Mouse (Mus musculus): ENCODE results near the gene Dennd4a.

Dennd4a gene

DNA sequence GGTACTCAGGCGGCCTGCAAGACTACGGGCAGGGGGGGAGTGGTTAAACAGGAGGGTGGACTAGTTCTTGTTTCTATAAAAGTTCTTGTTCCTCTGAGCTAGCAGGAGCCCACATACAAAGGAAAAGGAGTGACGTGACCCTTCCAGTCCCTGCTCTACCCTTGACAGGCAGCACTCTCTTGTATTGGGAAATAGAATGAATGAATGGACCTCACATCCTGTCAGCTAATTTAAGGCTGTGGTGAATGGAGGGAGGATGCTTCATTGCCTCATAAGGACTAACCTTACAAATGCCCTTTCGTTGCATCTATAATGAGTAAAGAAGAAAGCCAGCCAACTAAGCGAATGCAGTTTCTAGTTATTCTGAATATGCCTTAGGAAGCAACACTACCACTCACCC lies 114.6 kb downstream of the Dennd4a start:
- no peak for DNase-seq

DNA sequence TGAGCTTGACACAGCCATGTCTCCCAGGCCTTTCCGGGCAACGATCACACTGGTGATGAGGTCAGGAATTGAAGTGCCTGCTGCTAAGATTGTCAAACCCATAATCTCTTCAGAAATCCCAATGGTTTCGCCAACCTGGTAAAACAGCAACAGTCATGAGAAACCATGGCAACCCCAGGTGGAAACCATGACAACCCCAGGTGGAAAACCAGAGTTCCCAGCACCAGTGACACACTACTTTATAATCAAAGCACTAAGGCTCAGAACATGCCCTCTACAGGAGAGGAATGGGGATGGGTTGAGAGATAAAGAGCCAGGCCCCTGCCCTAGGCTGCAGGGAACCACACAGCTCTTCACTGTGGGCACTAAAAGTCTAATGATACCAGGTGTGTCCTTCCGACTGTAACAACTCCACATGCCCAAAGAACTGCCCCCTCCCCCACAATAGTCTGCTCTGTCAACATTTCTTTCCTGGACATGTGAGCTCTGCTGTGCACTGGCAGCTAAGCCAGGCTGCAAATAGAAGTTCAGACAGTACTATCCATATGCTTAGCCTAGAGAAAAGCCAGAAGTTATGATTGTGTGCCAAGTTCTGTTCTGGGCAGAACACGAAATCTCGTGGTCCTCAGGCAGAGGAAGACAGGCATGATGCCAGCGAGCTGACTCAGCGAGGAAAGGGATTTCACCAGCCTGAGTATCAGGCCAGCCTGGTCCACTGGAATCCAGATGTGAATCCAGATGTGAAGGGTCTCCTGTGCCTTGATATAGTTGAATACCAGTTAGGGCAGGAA lies 115.3 kb downstream of the Dennd4a start:
- no peak for DNase-seq

DNA sequence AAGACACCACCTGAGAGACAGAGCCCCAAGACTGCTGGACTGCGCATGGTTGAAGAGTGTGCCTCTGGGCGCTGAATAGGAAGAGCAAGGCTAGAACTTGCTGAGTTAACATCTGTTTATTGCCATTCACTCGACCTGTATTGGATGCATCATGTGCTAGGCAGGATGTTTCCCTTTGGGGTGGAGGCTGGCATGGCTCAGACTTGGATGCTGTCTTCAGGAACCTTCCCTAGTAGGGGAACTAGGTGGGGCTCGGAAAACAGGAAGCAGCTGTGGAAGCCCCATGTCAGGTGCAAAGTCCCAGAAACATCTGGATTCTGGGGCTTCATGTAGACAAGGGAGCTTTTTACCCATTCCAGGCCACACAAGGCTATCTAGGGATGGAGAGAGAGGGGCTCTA lies 119.1 kb downstream of the Dennd4a start:
- no peak for DNase-seq

DNA sequence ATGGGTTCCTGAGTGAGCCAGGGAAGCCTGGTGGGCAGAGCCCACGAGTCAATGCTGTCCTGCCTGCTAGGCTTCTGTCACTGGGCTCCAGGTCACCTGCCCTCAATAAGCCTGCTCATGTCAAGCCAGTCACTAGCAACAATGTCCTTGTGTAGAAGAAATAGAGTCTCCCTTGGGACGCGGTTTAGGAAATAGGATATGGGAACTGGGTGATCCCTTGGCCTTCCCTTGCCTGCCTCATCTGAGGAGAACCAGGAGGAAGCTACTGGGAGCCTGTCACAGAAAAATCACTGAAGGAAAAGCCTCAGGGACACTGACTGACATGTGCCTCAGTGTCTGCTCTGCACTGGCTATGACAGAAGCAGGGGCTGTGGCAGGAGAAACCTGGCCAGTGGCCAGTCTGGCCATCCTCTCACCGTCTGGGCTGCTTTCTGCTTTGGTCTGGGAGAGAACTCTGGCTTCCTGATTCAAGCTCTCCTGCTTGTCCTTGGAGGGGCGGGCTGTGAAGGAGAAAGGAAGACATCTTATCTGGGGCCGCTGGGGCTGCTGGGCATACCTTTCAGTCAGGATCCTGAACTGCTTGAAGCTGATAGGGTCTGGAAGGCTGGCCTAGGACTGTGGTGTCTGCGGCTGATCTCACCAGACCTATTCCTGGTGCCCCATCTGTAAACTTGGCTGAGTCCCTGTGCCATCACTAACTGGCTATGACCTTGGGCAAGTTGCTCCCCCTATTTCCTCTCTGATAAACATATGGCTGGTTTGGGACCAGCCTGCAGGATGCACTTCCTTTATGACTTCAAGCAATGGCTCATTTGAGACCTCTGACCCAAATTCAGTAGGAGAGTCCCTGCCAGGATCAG lies 120.8 kb downstream of the Dennd4a start:
- DNase-seq, result no peak

DNA sequence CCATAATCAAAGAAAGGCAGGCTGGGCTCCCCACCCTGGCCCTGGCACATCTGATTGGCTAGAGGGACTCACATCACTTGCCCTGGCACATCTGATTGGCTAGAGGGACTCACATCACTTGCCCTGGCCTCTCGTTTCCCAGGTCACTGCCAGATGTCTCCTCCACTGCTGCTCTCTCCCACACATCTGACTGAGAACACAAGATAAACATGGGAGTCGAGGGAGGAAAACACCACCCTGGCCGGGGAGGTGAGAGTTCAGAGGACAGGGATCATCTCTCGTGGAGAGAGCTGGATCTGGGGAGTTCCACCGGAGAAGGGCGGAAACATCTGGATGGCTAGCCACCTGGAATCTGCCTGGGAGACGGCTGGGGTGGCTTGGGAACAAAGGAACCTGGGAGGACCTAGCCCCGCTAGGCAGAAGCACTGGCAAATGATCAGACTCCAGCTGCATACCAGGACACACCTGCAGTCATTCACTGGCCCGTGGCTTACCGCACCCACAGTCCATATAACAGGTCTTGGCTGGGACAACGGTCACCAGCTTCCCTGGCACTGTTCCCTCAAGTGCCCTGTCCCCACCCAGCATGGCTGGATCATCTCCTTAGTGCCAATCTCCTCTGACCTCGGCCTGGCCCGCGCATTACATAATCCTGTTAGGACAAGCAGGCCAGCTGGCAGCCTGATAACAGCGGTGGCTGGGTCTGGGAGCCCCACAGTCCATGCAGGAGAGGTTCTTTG lies 123.0 kb downstream of the Dennd4a start:
- DNase-seq, result peak; percentile 74

DNA sequence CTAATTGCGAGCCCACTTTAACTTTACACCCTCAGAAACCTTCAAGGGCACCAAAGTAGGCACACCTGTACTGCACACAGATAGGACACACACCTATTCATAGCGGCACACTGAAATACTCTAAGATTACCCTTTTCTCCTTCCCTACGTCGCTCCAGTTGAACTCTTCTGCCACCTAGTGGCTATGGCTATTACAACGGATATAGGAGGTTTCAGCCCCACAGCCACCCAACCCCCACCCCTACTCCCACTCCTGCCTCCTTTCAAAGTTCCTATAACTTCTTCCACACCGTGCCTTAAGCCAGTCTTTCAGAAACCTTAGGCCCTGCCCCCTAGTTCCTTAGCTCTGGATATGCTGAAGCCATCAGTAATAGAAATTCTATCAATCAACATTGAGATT lies 125.4 kb downstream of the Dennd4a start:
- DNase-seq, result no peak

DNA sequence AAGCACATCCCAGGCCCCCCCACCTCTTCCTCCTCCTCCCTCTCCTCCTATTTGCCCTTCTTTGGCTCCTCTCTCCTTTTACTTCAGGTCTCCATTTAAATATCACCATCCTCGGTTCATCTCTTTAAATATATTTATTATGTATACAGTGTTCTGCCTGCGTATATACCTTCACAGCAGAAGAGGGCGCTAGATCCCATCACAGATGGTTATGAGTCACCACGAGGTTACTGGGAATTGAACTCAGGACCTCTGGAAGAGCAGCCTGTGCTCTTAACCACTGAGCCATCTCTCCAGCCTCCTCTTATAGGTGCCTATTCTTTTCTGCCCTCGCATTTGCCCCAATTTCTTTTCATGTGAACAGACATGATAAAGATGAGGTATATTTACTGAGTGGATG lies 126.4 kb downstream of the Dennd4a start:
- DNase-seq, result no peak

DNA sequence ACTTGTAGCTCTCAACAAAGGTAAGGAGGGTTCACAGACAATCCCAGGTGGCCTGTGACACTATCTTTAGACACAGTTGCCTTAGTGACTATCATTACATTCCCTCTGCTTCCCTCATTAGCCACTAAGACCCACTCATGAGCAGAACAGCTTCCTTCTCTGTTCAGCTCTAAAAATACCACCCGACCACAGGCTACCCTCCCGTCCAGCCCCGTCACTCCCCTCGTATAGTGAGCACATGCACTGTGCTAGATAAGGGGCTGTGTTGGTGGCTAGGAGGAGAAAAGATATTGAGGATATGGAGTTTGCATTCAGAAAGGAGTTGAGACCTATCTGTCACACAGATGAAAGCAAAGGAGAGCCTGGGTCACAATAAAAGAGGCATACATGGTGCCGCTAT lies 127.4 kb downstream of the Dennd4a start:
- no peak for DNase-seq

DNA sequence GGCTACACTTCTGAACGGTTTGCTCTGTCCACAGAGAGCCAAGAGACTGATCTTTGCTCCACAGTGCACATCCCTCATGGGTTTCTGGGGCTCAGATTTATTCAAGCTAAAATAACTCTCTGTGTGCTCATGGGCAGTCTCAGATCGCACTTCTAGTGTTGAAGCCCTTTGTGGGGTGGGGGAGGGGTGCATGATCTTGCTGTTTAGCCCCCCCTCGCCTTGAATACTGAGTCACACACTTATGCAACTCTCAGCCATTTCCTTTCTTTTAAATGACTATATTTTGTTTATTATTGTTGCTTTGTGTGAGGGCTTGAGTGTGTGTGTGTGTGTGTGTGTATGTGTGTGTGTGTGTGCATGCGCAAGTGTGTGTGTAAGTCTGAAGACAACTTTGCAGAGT lies 128.1 kb downstream of the Dennd4a start:
- DNase-seq, result no peak

DNA sequence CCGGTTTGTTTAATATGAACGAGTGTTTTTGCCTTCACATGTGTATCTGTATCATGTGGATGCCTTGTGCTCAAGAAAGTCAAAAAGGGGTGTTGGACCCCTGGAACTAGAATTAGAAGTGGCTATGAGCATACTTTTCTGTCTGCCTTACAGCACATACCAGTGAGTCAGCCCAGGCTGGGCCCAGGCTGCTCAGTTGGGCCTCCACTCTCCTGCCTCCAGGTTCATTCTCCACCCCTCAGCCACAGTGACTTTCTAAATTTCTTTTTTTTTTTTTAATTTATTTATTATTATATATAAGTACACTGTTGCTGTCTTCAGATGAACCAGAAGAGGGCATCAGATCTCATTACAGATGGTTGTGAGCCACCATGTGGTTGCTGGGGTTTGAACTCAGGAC lies 128.7 kb downstream of the Dennd4a start:
- no peak for DNase-seq

DNA sequence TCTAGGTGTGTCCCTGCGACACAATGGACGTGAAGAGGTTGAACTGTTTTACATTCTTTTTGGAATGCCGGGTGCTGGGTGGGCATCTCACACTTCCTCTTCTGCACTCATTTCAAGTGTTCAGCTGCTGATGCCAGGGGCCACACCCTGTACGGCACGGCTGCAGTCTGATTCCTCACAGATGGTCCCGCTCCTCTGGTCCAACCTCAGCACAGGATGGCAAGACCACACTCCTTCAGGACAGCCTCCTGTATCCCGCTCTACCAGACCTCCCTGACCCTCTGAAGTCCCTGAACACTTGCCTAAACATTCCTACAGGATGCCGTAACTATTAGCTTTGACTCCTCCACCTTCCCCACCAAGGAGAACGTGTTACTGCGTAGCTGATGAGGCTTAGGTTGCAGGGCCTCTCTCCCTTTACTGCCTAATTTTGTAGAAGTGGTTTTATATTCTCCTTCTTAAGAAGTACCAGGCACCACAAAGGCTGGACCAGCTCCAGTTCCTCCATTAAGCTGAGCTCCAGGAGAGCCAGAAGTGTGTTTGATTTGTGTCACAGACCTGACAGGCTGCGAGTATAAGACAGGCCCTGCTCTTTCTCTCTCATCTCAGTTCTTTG lies 129.7 kb downstream of the Dennd4a start:
- no peak for DNase-seq

DNA sequence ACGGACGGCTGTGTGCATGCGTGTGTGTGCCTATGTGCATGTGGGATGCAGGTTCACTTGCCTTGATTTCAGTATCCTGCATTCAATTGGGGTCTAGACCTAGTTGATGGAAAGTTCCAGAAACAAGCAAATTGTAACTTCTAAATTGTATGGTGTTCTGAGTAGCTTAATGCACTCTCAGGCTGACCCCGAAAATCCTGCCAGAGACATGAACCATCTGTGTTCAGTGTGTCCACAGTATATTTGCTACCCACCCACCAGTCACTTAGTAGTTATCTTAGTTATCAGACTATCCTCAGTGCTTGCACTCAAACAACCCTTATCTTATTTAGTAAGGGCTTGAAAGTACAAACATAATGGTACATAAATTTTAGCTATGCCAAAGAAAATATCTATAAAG lies 130.5 kb downstream of the Dennd4a start:
- DNase-seq, result no peak

DNA sequence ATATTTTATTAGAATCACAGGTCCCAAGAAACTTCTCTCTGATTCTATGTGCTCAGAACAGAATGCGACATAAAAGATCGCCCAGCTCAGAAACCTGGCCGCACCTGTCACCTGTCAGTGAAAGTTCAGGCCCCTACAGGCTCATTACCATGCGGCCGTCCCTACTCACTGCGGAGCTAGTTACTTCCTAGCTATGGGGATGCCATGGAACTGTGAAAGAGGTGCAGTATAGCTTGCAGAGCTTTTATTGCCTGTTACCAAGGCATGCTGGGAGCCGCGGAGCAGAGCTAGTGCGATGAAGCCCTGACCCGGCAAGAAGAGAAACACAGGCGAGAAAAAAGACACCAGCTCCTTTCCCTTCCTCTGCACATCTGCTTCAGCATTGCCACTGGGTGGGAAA lies 132.9 kb downstream of the Dennd4a start:
- DNase-seq, result no peak

DNA sequence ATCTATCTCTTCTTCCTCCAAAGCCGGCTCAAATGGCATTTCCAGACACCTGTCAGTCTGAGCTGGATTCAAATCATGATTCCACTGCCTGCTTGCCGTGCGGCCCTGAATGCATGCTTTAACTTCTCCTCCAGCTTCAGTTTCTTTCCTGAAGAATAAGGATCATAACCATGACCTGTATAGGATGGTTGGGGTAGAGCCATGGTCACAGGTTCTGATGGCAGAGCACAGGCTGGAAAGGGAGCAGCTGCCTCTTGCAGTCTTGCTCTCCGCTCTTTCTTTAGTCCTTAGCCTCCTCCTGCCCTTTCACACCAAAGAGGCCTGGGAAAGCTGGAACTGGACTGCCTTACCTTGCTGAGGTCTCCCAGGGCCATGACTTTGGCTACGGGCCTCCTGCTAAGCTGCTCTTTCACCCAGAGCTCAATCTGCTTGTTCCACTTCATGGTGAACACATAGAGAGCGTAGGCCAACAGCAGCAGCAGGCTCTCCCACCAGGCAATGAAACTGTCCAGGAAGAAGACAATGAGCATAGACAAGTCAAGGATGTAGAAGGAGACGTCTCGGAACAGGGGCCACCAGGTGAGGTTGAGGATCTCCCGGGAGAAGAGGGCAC lies 136.4 kb downstream of the Dennd4a start:
- DNase-seq, result no peak

DNA sequence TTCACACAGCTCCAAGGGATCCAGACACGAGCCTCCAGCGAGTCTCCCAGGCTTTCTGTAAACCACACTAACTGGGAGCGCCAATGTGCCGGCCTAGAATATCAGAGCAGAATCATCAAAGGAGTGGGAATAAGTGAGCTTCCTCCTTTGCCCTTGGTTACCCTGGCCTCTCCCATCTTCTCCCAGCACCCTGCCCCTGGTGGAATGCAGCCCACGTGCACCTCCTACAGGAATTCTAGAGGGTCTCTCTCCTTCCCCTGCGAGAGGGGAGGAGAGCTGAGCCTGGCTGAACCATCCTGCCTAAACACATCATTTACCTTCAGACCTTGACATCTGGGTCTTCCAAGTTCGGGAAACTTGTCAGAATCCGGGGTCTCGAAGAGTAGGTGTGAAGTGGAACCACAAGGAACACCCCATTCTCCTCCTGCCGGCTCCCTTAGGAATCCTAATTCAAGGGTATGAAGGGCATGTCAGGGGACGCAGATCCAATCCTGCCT lies 140.1 kb downstream of the Dennd4a start, which contains the start of gene Slc24a1:
Slc24a1 (minus strand) TSS at position 447 of the 497 bp plus-strand sequence.
- no peak for DNase-seq

DNA sequence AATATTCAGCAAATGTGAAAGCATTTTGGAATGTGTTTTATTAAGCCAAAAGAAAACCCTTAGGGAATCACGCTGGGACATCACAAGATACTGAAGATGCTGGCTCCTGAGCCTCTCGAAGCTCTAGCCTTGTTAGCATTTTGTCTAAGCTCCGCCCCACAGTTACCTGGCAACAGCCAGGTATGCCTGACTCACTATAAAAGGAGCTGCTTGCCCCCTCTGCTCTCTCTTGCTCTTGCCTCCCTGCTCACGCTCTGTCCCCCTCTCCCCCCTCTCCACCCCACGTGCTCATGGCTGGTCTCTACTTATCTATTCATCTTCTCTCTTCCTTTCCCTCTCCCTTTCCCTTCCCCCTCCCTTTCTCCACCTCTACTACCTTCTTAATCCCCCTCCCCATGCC lies 140.9 kb downstream of the Dennd4a start:
- DNase-seq, result no peak

DNA sequence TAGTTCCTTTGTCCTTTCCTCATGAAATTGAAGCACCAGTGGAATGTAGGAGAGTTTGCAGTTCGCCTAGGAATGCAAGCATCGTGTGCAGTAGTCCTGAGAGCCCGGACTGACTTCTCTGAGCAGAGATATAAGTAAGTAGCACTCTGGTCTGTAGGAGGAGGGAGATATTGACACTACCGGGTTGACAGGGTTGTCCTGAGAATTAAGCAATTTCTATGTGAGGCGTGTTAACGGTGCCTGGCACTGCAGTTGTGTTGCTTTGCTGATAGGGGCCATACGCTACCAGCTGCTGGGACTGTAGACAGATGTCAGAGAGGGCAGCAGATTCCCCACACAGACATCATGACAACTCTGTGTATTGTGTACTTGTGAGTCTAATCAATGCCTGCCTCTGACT lies 142.1 kb downstream of the Dennd4a start:
- DNase-seq, result no peak

DNA sequence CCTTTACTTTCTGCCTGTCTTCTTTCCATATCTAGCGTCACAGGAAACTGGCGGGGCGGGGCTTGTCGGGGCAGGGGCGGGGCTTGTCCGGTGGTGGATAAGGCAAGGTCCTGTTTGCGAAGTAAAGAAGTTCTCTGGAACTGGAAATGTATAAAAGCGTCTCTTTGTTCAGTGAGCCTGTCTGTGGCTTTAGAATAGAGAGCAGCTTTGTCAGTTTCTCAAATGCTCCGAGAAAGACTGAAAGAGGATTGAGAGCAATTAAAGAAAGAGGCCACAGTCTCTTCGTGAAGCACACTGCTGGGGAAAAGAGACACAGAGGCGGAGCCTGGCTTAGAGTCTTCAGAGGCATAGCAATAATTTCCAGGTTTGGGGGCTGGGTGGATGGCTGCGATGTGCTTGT lies 145.2 kb downstream of the Dennd4a start:
- DNase-seq, result no peak

DNA sequence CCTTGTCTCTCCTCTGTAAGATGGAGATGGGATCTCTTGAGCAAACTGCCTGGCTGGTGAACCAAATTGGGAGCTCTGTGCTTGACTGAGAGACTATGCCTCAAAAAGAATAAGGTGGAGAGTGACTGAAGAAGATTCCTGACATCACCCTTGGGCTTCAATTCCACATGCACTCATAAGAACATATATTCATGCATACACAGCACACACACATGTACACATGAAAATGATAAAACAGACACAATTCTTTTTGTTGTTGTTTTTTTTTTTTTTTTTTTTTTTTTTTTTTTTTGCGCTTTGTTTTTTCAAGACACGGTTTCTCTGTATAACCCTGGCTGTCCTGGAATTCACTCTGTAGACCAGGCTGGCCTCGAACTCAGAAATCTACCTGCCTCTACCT lies 146.1 kb downstream of the Dennd4a start:
- DNase-seq, result no peak

DNA sequence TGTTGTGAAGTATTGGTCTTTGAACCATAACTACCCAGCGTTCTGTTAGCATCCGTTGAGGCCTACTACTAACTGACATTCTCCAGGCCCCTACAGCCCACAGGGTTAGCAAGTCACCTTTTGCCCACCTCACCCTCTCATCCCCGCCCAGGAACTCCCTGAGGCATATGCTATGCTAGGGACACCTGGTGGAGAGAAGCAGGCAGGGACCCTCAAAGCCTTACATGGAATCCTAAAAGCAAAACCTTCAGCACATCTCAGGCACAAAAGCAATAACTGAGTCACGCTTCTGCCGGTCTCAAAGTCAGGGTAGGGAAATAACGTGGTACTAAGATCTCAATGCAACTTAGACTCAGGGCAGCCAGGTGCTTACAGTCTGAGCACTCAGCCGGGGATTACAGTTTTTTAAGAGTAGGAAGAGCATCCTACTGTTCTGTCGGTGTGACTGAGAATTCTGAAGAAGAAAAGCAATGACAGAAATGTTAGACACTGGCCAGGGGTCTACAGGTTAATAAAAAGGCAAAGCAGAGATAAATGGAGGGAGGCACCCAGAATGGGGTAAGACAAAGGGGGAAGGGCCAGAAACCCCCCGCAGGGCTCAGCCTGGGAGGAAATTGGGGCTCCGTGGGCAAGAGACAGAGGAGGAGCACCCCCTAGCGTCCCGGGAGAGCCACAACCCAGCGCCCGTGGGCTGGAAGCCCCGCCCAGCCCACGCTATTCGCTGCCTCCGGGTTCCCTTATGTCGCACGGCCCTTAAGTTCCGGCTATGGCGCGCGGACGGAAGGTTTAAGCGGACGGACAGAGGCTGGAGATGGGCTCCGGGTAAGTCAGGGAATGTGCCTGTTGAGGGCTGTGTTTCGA lies 149.2 kb downstream of the Dennd4a start, which contains the start of gene Ints14:
Ints14 (plus strand) TSS at position 789 of the 861 bp plus-strand sequence.
- DNase-seq, result peak; percentile 94

DNA sequence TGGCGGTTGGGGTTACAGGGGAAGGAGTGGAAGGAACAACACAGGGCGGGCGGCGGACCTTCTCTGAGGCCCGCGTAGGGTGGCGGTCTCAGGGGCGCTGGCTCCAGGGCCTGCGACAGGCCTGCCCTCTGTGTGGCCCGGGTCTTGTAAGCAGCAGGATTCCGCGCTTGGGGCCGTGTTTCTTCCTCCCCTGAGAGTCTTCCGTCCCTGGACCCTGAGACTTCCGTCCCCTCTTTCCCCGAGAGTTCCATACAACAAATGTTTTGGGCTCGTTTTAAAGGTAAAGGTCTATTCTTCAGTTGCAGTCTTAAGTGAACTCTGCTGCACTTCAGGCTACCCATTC lies 149.8 kb downstream of the Dennd4a start:
- no peak for DNase-seq
